Mouse (Mus musculus) urinary bladder, postnatal 10 days (tissue): ENCODE data around the gene H2al1d.
"Not testable (repeated sequence)": the region's sequence is repeated elsewhere in the genome, so short reads cannot be mapped to it uniquely, and the experiment has no call there.

Experiments used
- DNase-seq: peaks from one replicate; pipeline ENCODE4 v3.0.0; 2022; ENCODE audit warnings: low spot score

Gene H2al1d

GRCm38 (mm10) chrX:11308524-11308923, at the start of gene H2al1d:
Gene H2al1d, plus strand, starts transcription at chrX:11308824.
- DNase-seq = not testable (repeated sequence)

GRCm38 (mm10) chrX:11264918-11265317, 43.7 kb upstream of the H2al1d start:
- no peak for DNase-seq

DNA sequence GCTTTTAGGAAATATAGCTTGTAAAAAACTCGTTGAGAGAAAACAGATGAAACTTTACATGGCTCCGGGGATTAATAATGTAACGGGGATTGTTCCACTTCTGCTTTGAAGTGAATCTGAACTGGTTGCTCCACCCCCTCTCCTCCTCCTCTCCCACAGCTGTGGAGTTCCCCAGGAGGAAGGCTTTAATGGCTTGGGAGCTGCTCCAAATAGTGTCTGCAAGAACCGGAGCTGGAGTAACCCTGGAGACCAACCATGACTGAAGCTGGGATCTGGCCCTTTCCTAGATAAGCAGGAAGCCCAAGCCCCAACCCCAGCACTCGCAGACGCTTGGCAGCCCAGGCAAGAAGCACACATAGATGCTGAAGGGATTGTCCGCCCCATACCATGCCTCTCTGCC, 40.8 kb upstream of the H2al1d start:
- DNase-seq = no peak

DNA sequence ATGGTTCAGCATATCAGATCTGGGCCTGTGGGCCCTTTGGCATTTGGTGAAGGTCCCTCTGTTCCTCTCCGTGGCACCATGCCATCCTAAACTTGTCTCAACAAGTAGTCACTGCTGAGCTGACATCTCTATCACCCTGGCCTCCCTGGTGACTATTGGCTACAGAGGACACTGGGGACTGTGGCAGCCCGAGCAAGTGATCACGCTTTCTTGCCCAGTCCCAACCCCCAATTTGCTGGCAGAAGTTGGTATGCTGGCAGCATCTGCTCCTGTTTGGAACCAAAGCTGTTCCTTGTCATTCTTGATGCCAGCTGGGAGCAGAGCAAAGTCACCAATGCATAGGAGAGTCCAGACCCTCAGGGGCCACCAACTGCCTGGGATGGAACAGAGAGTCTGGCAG, 39.5 kb upstream of the H2al1d start:
- no peak for DNase-seq

DNA sequence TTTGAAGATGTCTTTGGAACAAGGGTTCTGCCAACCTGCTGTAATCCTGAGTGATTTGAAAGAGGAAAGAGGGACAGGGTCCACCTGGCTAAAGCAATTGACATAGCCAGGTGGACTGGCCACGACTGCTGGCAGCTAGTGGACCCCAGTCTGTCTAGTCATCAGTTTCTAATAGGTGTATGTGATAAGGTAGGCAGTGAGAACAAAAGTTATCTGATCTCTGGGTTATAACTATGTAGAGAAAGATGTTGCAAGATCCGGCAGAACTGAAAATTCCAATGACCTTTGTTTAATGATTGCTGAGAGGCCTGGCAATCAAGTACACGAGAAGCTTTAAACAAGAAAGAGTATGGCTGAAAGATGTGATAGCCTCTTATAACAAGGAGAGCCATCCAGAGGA, 35.4 kb upstream of the H2al1d start:
- no peak for DNase-seq

DNA sequence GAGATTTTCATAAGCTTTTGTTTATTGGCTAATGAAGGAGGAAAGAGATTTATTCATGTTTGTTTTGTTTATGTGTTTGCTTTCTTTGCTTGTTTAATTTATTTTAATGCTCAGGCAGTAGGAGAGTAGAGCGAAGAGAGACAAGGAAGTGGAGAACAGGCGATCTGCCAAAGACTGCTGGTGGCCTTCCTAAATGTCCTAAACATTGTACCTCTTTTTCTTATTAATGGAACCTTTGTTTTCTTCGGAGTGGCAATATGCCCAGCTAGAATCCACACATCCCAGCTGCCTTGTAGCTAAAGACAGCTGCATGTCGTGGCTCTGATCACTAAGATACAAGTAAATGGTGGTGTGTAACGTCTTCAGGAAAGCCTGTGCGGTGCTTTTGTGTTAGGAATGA, 31.5 kb upstream of the H2al1d start:
- no peak for DNase-seq

DNA sequence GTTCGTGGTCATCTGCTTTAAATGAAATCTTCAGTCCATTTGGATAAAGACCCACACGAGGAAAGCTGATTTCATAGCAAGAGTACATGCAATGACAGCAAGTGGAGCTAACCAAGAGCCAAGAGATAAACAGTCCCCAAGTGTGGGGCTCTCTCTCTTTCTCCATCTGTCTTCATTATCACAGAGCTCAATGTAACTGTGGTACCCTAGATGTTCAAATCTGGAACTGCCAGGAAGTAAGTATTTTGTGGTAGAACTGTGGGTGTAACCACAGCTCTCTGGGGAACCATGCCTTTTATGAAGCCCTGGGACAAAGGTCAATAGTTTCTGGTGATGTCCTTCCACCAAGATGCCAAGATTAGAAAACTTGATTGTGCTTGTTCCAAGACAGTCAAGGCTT, 27.9 kb upstream of the H2al1d start:
- no peak for DNase-seq

GRCm38 (mm10) chrX:11288306-11288882, 20.2 kb upstream of the H2al1d start:
- DNase-seq = no peak

GRCm38 (mm10) chrX:11289244-11289643, 19.4 kb upstream of the H2al1d start:
- DNase-seq = no peak

- DNase-seq = not testable (repeated sequence)
Measured at GRCm38 (mm10) chrX:11298957-11299356, 9.7 kb upstream of the H2al1d start, which contains the start of gene H2al1a. Gene H2al1a, plus strand, starts transcription at chrX:11299257.

GRCm38 (mm10) chrX:11302132-11302531, 6.5 kb upstream of the H2al1d start, which contains the start of gene H2al1b:
Gene H2al1b, plus strand, starts transcription at chrX:11302432.
- DNase-seq = not testable (repeated sequence)

- not testable (repeated sequence) for DNase-seq
Measured at GRCm38 (mm10) chrX:11305355-11305754, 3.3 kb upstream of the H2al1d start, which contains the start of gene H2al1c. Gene H2al1c, plus strand, starts transcription at chrX:11305655.

- DNase-seq = not testable (repeated sequence)
Measured at GRCm38 (mm10) chrX:11311634-11312033, 3.0 kb downstream of the H2al1d start, which contains the start of gene H2al1e. Gene H2al1e, plus strand, starts transcription at chrX:11311934.

GRCm38 (mm10) chrX:11314858-11315257, 6.2 kb downstream of the H2al1d start, which contains the start of gene H2al1f:
Gene H2al1f, plus strand, starts transcription at chrX:11315158.
- not testable (repeated sequence) for DNase-seq

- not testable (repeated sequence) for DNase-seq
Measured at GRCm38 (mm10) chrX:11317956-11318355, 9.3 kb downstream of the H2al1d start, which contains the start of gene H2al1g. Gene H2al1g, plus strand, starts transcription at chrX:11318256.

GRCm38 (mm10) chrX:11321192-11321591, 12.6 kb downstream of the H2al1d start, which contains the start of gene H2al1h:
Gene H2al1h, plus strand, starts transcription at chrX:11321492.
- DNase-seq = not testable (repeated sequence)

- not testable (repeated sequence) for DNase-seq
Measured at GRCm38 (mm10) chrX:11324359-11324758, 15.7 kb downstream of the H2al1d start, which contains the start of gene H2al1i. Gene H2al1i, plus strand, starts transcription at chrX:11324659.

DNA sequence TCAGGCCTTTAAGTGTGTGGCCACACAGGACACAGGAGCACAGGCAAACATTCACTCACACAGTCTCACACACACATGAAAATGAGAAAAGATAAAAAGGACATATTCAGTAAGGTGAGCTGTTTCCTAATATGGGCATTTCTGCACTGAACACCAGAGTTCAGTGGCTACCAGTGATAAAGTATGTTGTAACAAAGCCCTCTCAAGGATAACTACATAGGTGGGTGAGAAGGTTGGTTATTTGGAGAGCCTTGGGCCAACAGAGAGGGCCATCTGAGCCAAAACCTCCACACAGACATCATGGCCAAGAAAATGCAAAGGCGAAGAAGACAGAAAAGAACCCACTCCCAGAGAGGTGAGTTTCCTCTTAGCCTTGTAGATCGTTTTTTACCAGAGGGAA, 18.9 kb downstream of the H2al1d start, which contains the start of gene H2al1j:
Gene H2al1j (plus strand): TSS at position 301 of the 400 bp plus-strand sequence.
- DNase-seq = not testable (repeated sequence)

GRCm38 (mm10) chrX:11345762-11346161, 37.1 kb downstream of the H2al1d start:
- no peak for DNase-seq

- no peak for DNase-seq
Measured at GRCm38 (mm10) chrX:11346756-11347155, 38.1 kb downstream of the H2al1d start.
